Comparison of ENCODE assay signal across 8 mouse cellular contexts in genomic region chr7:52006296-52006630, GRCm38 (mm10). TPM values are rescaled to one million over a fixed set of nuclear protein-coding genes. Genes with fewer than 3 reads are reported as not detected.
A peak's percentile ranks its signal among the peaks of the same experiment; 100 is the strongest.
DNase-seq lines count a peak whose midpoint lies in the region; ATAC-seq lines count a peak whose summit lies in the region.

No protein-coding gene starts in this region.

- no peak for DNase-seq in lung, adult 18-20 months
- no peak for DNase-seq in forebrain, embryonic 11.5 days (ENCODE audit: low spot score)
- no peak for DNase-seq in limb, embryonic 11.5 days (ENCODE audit: low spot score)
- no peak for DNase-seq in spleen, postnatal 10 days (ENCODE audit: low spot score in 2 of 2)
- no peak for DNase-seq in right cerebral cortex, adult 18-20 months
- no peak for DNase-seq in spleen, postnatal 36 days (ENCODE audit: low spot score in 2 of 2)

- H3K9ac ChIP-seq in lung, embryonic 15.5 days = no peak overlapping the region
- no peak overlapping the region for H3K9ac ChIP-seq in forebrain, embryonic 11.5 days (ENCODE audit: low read length)
- no peak overlapping the region for H3K9ac ChIP-seq in limb, embryonic 11.5 days (ENCODE audit: low read length)
- no peak overlapping the region for H3K9ac ChIP-seq in neural tube, embryonic 15.5 days (replicated peaks)

- 0 out of 2 replicates have a peak, but pooled peaks cover 3% of the 10 kb centered on the region for H3K4me1 ChIP-seq in lung, embryonic 15.5 days
- H3K4me1 ChIP-seq in forebrain, embryonic 11.5 days (replicated peaks; ENCODE audit: control insufficient read depth, insufficient read depth, low read length) = no peaks in the 10 kb centered on the region
- H3K4me1 ChIP-seq in limb, embryonic 11.5 days (ENCODE audit: control insufficient read depth, insufficient read depth, low read length) = no peaks in the 10 kb centered on the region
- H3K4me1 ChIP-seq in neural tube, embryonic 15.5 days = peaks cover 15% of the 10 kb centered on the region; the same call in 1 of the 2 replicates

- peak overlapping the region; percentile 81 for H3K4me2 ChIP-seq in lung, embryonic 15.5 days
- peak overlapping the region; percentile 56 for H3K4me2 ChIP-seq in forebrain, embryonic 11.5 days (ENCODE audit: low read depth, low read length, severe bottlenecking)
- H3K4me2 ChIP-seq in limb, embryonic 11.5 days (ENCODE audit: low read depth, severe bottlenecking) = peak overlapping the region; percentile 52
- peak overlapping the region; percentile 65 for H3K4me2 ChIP-seq in neural tube, embryonic 15.5 days

- no peaks in the 10 kb centered on the region for H3K27me3 ChIP-seq in lung, embryonic 15.5 days
- no peaks in the 10 kb centered on the region for H3K27me3 ChIP-seq in forebrain, embryonic 11.5 days (ENCODE audit: control insufficient read depth, insufficient read depth, low read length)
- H3K27me3 ChIP-seq in limb, embryonic 11.5 days (ENCODE audit: control insufficient read depth, insufficient read depth, low read length) = peaks cover 8% of the 10 kb centered on the region; the same call in 1 of the 2 replicates
- no peaks in the 10 kb centered on the region for H3K27me3 ChIP-seq in neural tube, embryonic 15.5 days (replicated peaks)

- peak overlapping the region; percentile 66 for H3K27ac ChIP-seq in lung, embryonic 15.5 days
- H3K27ac ChIP-seq in forebrain, embryonic 11.5 days (ENCODE audit: low read depth, low read length) = no peak overlapping the region
- H3K27ac ChIP-seq in limb, embryonic 11.5 days (replicated peaks; ENCODE audit: low read depth, low read length) = no peak overlapping the region
- 0 out of 2 replicates have a peak overlapping the region, but pooled peaks have one; percentile 41 for H3K27ac ChIP-seq in neural tube, embryonic 15.5 days (replicated peaks)

- peak overlapping the region; percentile 57 for H3K4me3 ChIP-seq in lung, embryonic 15.5 days
- peak overlapping the region; percentile 59 for H3K4me3 ChIP-seq in forebrain, embryonic 11.5 days (ENCODE audit: low read depth, low read length)
- H3K4me3 ChIP-seq in limb, embryonic 11.5 days (ENCODE audit: low read depth, low read length) = peak overlapping the region; percentile 45
- peak overlapping the region; percentile 69 for H3K4me3 ChIP-seq in neural tube, embryonic 15.5 days (replicated peaks)

- no peak; the same call in 1 of the 2 replicates for ATAC-seq in lung, embryonic 15.5 days (ENCODE audit: borderline replicate concordance, extremely low read depth, low FRiP score, low TSS enrichment)
- ATAC-seq in forebrain, embryonic 11.5 days (replicated peaks; ENCODE audit: low FRiP score) = no peak
- no peak for ATAC-seq in limb, embryonic 11.5 days (ENCODE audit: insufficient number of reproducible peaks, low FRiP score, low TSS enrichment, low read depth)
- peak; percentile 83; the same call in 1 of the 2 replicates for ATAC-seq in neural tube, embryonic 15.5 days (ENCODE audit: low FRiP score)

- H3K36me3 ChIP-seq in lung, embryonic 15.5 days = no peaks in the 10 kb centered on the region
- H3K36me3 ChIP-seq in forebrain, embryonic 11.5 days (ENCODE audit: control insufficient read depth, insufficient read depth, low read length) = no peaks in the 10 kb centered on the region
- H3K36me3 ChIP-seq in limb, embryonic 11.5 days (ENCODE audit: control insufficient read depth, insufficient read depth, low read length) = no peaks in the 10 kb centered on the region
- H3K36me3 ChIP-seq in neural tube, embryonic 15.5 days = 0 out of 2 replicates have a peak, but pooled peaks cover 6% of the 10 kb centered on the region

- H3K9me3 ChIP-seq in lung, embryonic 15.5 days = no peaks in the 10 kb centered on the region
- no peaks in the 10 kb centered on the region for H3K9me3 ChIP-seq in forebrain, embryonic 11.5 days (ENCODE audit: control insufficient read depth, low read length)
- no peaks in the 10 kb centered on the region for H3K9me3 ChIP-seq in limb, embryonic 11.5 days (ENCODE audit: control insufficient read depth, low read length)
- no peaks in the 10 kb centered on the region for H3K9me3 ChIP-seq in neural tube, embryonic 15.5 days (replicated peaks)

- 1% methylated on average over 9 of the region's 9 CpGs for WGBS in lung, embryonic 15.5 days
- 2% methylated on average over 9 of the region's 9 CpGs for WGBS in forebrain, embryonic 11.5 days
- 4% methylated on average over 9 of the region's 9 CpGs for WGBS in limb, embryonic 11.5 days
- WGBS in neural tube, embryonic 15.5 days = 1% methylated on average over 9 of the region's 9 CpGs

RNA-seq across cellular contexts. Expression of gene Svip, which starts 0.4 kb away (rescaled TPM):
- 6.6 and 7.1 TPM in 2 replicates for polyA plus RNA-seq in lung, embryonic 15.5 days (2015; fragmentation: Nextera tagmentation; extraction: Ambion mirVana)
- polyA plus RNA-seq in forebrain, embryonic 11.5 days (2014; fragmentation: Nextera tagmentation; extraction: Ambion mirVana) = 16.3 and 16.7 TPM in 2 replicates
- polyA plus RNA-seq in limb, embryonic 11.5 days (2014; fragmentation: Nextera tagmentation; extraction: Ambion mirVana) = 1.9 and 2.5 TPM in 2 replicates
- 18.7 and 23.9 TPM in 2 replicates for polyA plus RNA-seq in neural tube, embryonic 15.5 days (2015; fragmentation: Nextera tagmentation; extraction: Ambion mirVana)

RNA-seq across cellular contexts. Expression of gene 1700015G11Rik, which starts 9.3 kb away (rescaled TPM):
- not detected in 2 replicates for polyA plus RNA-seq in lung, embryonic 15.5 days (2015; fragmentation: Nextera tagmentation; extraction: Ambion mirVana)
- not detected in 2 replicates for polyA plus RNA-seq in forebrain, embryonic 11.5 days (2014; fragmentation: Nextera tagmentation; extraction: Ambion mirVana)
- polyA plus RNA-seq in limb, embryonic 11.5 days (2014; fragmentation: Nextera tagmentation; extraction: Ambion mirVana) = not detected in 2 replicates
- polyA plus RNA-seq in neural tube, embryonic 15.5 days (2015; fragmentation: Nextera tagmentation; extraction: Ambion mirVana) = not detected in 2 replicates

Comparison
In these comparisons a context has a peak if more than half of its experiments do, and no peak if none do; other contexts are left out.
1. H3K27ac ChIP-seq: peak in lung, embryonic 15.5 days (single experiment) and neural tube, embryonic 15.5 days (single experiment); none in forebrain, embryonic 11.5 days (single experiment) and limb, embryonic 11.5 days (single experiment).
2. Peak in every context shown above with its lines, with median percentiles within 50 percentile points of each other: H3K4me2 ChIP-seq and H3K4me3 ChIP-seq.